Mouse (Mus musculus) cerebral cortex, adult 2 months (tissue): ENCODE results near the gene Smox.

Experiments
- WGBS: fragments of 180-500 bp; shearing (Covaris S2); methylation state at CpG from one replicate; pipeline ENCODE4 v1.1.7; 2018; 5-methylcytosine and 5-hydroxymethylcytosine counted together

Smox gene

GRCm38 (mm10) chr2:131491196-131491595 lies at the start of gene Smox:
Smox (plus strand) TSS chr2:131491496.
- WGBS: 24% methylated on average over 7 of the region's 7 CpGs

- WGBS: 71% methylated on average over 8 of the region's 8 CpGs
These were observed 48.0 kb upstream of the Smox start for GRCm38 (mm10) chr2:131443084-131443890.

DNA sequence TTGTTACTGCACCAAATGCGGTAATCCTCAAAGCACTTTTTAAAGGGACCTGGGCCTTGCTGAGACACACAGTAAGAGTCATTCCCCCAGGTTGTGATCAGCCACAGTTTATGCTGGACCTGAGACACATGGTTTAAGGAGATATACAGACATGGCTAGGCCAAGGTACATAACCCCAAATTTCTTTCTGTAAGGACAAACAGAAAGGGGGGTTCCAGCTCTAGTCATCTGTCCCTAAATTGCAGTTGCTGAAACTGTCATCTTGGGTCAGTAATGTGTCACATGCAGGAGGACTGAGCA lies 47.5 kb upstream of the Smox start:
- 79% methylated on average over 1 of the region's 1 CpGs for whole genome bisulfite sequencing

DNA sequence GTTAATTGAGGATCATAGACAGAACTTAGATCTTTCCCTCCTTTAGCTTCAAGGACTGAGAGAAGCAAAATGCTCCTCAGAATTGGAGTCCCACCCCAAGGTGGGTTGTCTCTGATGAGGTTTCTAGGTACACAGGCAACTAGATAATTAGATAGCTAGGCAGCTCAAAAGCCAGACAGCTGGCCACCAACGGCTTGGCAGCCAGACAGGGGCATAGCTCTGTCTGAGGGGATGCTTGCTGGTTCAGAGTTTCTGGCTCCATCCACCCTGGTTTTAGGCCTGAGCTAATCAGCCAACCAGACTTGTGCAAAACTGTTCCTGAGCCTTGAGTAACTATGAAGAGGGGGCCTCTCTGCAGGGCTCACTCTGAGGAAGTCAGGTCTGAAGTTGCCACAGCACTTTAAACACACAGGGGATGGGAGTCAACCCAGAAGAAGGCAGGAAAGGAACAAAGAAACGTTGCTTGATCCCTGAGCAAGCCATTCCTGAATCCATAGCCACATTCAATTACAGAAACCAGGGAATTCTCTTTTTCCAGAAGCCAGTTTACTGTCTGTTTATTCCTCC lies 44.8 kb upstream of the Smox start:
- 77% methylated on average over 2 of the region's 2 CpGs for WGBS

DNA sequence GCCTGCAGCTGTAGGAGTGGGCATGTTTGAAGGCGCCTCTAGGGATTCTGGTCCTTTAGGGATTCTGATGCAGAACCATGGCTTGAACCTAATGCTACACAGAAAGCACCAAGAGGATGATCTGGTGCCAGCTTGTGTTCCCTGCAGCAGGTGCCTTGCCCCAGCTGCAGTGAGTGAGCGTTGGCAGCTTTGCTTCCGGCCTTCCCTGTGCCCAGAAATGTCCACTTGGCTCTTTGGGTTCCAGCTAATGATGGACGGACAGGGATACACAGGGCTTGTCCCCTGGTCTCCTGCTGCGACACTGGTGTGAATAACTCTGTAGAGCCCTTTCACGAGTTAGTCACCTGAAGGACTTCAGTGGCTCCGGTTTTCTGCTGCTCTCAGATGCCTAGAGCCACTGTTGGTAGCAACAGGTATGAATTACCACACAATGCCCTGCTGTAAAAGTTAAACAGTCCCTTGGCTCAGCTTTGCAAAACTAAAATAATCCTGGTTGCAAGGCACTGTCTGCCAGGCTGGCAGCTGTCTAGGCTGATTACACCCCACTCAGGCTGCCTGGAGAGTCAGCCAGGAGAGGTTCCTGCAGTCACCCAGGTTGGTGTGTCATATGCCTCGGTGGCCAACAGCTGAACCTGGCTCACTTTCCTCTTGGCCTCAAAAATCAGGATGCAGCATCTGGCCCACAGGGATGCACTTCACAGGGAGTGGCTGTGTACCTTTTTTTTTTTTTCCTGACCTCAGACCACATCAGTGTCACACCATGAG lies 43.5 kb upstream of the Smox start:
- WGBS: 72% methylated on average over 8 of the region's 8 CpGs

- 76% methylated on average over 5 of the region's 5 CpGs for WGBS
These were observed 41.6 kb upstream of the Smox start for GRCm38 (mm10) chr2:131449720-131450119.

DNA sequence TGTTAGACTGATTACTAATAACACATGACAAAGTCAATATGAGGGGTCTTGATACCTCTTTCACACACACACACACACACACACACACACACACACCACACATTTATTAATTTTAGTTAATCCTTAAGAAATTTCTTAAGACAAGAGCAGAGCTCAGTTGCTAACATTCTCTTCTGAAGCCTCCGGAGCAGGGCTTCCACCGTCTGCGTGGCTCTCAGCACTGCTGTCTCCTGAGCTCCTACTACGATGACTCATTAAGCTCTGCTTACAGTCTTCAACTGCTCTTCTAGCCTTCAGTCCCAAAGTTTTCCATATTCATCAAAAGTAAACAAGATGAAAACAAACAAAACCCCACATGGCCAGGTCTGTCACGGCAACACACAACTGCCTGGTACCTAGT lies 40.8 kb upstream of the Smox start:
- WGBS: 56% methylated on average over 5 of the region's 5 CpGs

DNA sequence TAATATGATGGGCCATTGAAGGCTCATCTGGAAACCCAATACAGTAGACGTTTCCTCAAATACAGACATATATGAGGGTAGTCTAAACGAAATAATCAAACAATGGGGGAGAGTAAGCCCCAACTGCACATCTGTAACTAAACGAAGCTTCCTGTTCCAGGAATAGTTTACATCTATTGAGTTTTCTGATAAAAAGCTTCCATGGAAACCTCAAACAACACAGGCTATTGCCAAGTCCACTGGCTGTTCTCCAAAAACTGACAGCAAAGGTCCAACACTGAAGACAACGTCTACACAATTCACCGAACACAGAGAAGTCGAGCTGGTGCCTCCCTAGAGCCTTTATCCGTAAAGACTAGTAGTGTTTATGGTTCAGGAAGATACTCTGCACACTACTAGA lies 33.6 kb upstream of the Smox start:
- 45% methylated on average over 7 of the region's 7 CpGs for WGBS

- 63% methylated on average over 9 of the region's 9 CpGs for WGBS
These were observed 30.2 kb upstream of the Smox start for GRCm38 (mm10) chr2:131460946-131461682.

DNA sequence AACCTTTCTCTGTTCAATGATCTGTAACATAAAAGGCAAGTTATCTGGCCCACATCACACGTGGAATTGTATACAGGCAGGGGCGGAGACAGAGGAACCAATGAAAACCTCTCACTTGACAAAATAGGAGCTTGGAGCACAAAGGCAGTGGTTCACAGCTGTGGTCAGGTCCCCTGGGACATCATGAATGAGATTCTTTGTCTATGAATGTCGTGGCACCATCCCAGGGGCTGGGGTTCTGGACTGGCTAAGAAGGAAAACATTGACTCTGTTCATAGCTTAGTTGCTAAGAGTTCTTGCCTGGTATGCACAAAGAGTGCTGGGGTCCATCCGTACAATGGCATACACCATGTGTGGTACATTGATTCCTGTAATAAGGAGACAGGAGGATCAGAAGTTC lies 28.3 kb upstream of the Smox start:
- 64% methylated on average over 4 of the region's 4 CpGs for WGBS

DNA sequence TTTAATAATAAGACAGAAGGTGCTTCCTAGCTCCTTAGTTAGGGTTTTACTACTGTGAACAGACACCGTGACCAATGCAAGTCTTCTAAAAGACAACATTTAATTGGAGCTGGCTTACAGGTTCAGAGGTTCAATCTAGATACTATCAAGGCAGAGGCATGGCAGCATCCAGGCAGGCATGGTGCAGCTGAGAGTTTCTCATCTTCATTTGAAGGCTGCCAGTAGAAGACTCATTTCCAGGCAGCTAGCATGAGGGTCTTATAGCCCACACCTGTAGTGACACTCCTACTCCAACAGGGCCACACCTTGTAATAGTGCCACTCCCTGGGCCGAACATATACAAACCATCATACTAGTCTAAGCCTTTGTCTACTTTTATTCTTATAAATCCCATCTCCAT lies 27.1 kb upstream of the Smox start:
- WGBS: 95% methylated on average over 2 of the region's 2 CpGs

GRCm38 (mm10) chr2:131466732-131467131 lies 24.6 kb upstream of the Smox start:
- 84% methylated on average over 2 of the region's 2 CpGs for WGBS

- 42% methylated on average over 1 of the region's 1 CpGs for WGBS
These were observed 21.4 kb upstream of the Smox start for GRCm38 (mm10) chr2:131469916-131470315.

GRCm38 (mm10) chr2:131473749-131474148 lies 17.5 kb upstream of the Smox start:
- 93% methylated on average over 6 of the region's 6 CpGs for WGBS

DNA sequence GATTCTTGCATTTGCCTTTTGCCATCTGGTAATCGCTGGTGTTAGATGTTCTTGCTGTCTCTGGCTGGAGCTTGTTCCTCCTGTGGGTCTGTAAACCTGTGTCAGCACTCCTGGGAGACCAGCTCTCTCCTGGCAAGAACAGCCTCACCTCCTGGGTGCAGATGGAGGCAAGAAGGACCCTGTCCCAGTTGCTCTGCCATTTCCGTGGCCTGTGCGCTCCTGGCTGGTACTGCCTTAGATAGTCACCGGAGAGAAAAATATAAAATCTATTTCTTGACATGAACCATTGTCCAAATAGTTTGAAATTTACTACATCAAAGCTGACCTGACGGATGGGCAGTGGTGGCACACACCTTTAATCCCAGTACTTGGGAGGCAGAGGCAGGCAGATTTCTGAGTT lies 14.2 kb upstream of the Smox start:
- 95% methylated on average over 5 of the region's 5 CpGs for WGBS

DNA sequence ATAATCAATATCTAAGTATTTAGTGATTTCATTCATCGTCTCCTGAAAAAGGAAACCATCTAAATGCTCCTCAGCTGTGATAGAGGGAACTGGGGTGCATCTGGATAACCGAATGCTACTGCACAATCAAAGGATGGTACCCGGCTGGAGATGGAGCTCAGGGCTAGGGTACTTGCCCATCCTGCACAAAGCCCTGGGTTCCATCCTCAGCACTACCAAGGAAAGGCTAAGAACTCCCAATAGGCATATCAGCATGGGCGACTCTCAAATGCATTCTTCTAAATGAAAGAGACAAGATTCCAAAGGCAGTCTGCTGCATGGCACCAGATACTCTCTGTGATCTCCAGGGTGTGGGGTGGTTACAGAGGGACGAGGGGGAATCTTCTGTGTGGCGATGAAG lies 13.4 kb upstream of the Smox start:
- 84% methylated on average over 6 of the region's 6 CpGs for WGBS

DNA sequence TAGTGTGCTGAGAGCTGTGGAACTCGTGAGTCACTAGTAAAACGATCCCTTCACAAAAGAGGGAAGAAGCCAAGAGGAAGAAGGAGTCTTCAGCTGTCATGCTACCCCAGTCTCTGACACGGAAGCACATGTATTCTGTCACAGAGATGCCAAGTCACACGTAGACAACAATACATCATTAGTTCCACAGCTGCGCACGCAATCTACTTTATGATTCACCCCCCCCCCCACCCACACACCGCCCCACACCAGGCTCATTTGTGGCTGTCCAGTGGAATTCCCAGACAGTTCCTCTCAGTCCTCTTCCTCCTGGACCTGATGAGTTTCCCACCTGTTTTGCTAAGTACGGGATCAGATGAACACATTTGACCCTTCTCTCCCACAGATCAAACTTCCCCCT lies 12.9 kb upstream of the Smox start:
- 72% methylated on average over 8 of the region's 8 CpGs for WGBS

DNA sequence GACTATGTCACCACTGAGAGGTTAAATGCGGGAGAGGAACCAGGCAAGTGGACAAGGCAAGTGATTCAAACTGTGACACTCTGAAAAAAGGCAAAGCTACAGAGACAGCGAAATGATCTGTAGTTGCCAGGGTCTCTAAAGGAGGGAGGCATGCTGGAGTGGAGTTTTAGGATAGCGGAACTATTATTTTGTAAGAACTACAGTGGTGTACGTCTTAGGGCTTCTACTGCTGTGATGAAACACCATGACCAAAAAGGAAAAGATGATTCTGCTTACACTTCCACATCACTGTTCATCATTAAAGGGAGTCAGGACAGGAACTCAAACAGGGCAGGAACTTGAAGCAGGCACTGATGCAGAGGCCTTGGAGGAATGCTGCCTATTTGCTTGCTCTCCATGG lies 12.4 kb upstream of the Smox start:
- WGBS: 93% methylated on average over 4 of the region's 4 CpGs

- 44% methylated on average over 1 of the region's 1 CpGs for WGBS
These were observed 9.6 kb upstream of the Smox start for GRCm38 (mm10) chr2:131481733-131482132.

- WGBS: 77% methylated on average over 6 of the region's 6 CpGs
These were observed 8.8 kb upstream of the Smox start for GRCm38 (mm10) chr2:131482478-131482877.

- WGBS: 69% methylated on average over 7 of the region's 7 CpGs
These were observed 7.7 kb upstream of the Smox start for GRCm38 (mm10) chr2:131483562-131483961.

DNA sequence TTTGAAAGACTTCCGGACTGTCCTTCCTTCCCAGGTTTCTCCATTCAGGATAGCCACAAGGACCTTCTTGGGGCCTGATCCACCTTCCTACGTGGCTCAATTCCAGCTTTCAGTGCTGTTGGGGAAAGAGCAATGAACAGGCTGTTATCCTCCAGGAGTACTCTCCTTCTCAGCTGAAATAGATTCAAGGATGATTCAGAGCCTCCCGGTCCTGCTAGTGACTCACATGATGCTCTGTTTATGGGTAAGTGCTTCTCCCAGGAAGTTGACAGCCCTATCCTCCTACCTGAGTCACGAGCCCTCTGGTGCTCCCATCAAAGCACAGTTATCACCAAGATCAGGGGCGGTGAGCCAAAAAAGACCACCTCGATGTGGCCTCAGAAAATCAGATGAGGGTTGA lies 7.1 kb upstream of the Smox start:
- WGBS: 56% methylated on average over 6 of the region's 6 CpGs
